Mouse (Mus musculus) kidney, adult 2 months (tissue): Measurements from ENCODE around the gene Zfhx2. TPM values are rescaled to one million over a fixed set of nuclear protein-coding genes. Genes with fewer than 3 reads are reported as not detected.

Source experiments
- DNase-seq: peaks from one replicate; pipeline ENCODE4 v3.0.0; 2021
- H3K27ac ChIP-seq: fragments of 200-500 bp; 2 replicates; pipeline ENCODE4 v1.5.1; 2012; ENCODE audit warnings: low read depth, low read length, control low read depth, inconsistent platforms; ENCODE audit not compliant: insufficient read depth
- H3K27me3 ChIP-seq: fragments of 200-500 bp; replicated peaks from 2 replicates; pipeline ENCODE4 v1.6.1; 2012; ENCODE audit warnings: mild to moderate bottlenecking, moderate library complexity, low read length, inconsistent platforms; ENCODE audit not compliant: control insufficient read depth, insufficient read depth
- H3K36me3 ChIP-seq: fragments of 200-500 bp; 2 replicates; pipeline ENCODE4 v1.6.1; 2012; ENCODE audit warnings: mild to moderate bottlenecking, moderate library complexity, low read length, inconsistent platforms; ENCODE audit not compliant: control insufficient read depth, insufficient read depth
- H3K4me1 ChIP-seq: fragments of 200-500 bp; 2 replicates; pipeline ENCODE4 v1.6.1; 2011; ENCODE audit warnings: low read length; ENCODE audit not compliant: control insufficient read depth, insufficient read depth
- H3K4me3 ChIP-seq: fragments of 200-500 bp; 2 replicates; pipeline ENCODE4 v1.5.1; 2011; ENCODE audit warnings: mild to moderate bottlenecking, low read depth, low read length, control low read depth; ENCODE audit not compliant: insufficient read depth
- CTCF ChIP-seq: fragments of 200-500 bp; conservative IDR thresholded peaks from 2 replicates; pipeline ENCODE4 v1.5.1; 2011; ENCODE audit warnings: low read depth, mild to moderate bottlenecking, control low read depth, low read length, moderate library complexity, mixed read lengths; ENCODE audit not compliant: insufficient read depth, insufficient read length
- POLR2A ChIP-seq: fragments of 200-500 bp; IDR thresholded peaks from one replicate; pipeline ENCODE4 v1.6.1; 2011; ENCODE audit warnings: low read depth, low read length, control low read depth
- WGBS: fragments of 180-500 bp; shearing (Covaris S2); methylation state at CpG from one replicate; pipeline ENCODE4 v1.1.7; 2018; 5-methylcytosine and 5-hydroxymethylcytosine counted together
- polyA plus RNA-seq: library from polyadenylated mRNA; depleted of rRNA; stranded (reverse); fragments of >200 nt; gene quantifications from 2 replicates; pipeline ENCODE4 v1.2.3, GENCODE M21; 2012

The Zfhx2 gene
- polyA plus RNA-seq, 1 experiment: 2.1 TPM

GRCm38 (mm10) chr14:55105836-55106809 lies 14.0 kb upstream of the Zfhx2 start, which contains the start of gene Ap1g2:
Ap1g2 (minus strand) TSS chr14:55106593.
- H3K36me3 ChIP-seq: no peaks in the 10 kb centered on the region
- H3K27ac ChIP-seq: peak within 1 kb of the TSS; percentile 91
- 1% methylated on average over 39 of the region's 39 CpGs for WGBS
- H3K27me3 ChIP-seq: no peaks in the 10 kb centered on the region
- H3K4me1 ChIP-seq: no peaks in the 10 kb centered on the region
- DNase-seq: peak; percentile 92
- TF ChIP-seq POLR2A (peak; percentile 56), CTCF (0 out of 2 replicates have a peak, but pooled peaks have one; percentile 4)
- peak within 1 kb of the TSS; percentile 74 for H3K4me3 ChIP-seq

- no peak overlapping the region for H3K27ac ChIP-seq
- 23% methylated on average over 7 of the region's 7 CpGs for WGBS
- no peaks in the 10 kb centered on the region for H3K4me1 ChIP-seq
- no peaks in the 10 kb centered on the region for H3K36me3 ChIP-seq
- H3K4me3 ChIP-seq: no peak overlapping the region
- no peaks in the 10 kb centered on the region for H3K27me3 ChIP-seq
- no peak for TF ChIP-seq CTCF
- no peak for TF ChIP-seq POLR2A
- no peak for DNase-seq
These were observed 13.3 kb upstream of the Zfhx2 start for GRCm38 (mm10) chr14:55105386-55105785.

- Histone ChIP-seq H3K27ac (no peak overlapping the region), H3K27me3 (no peaks in the 10 kb centered on the region), H3K36me3 (no peaks in the 10 kb centered on the region), H3K4me1 (no peaks in the 10 kb centered on the region), H3K4me3 (no peak overlapping the region)
- DNase-seq: no peak
- no peak for TF ChIP-seq CTCF
- WGBS: 91% methylated on average over 18 of the region's 18 CpGs
These were observed 12.2 kb upstream of the Zfhx2 start for GRCm38 (mm10) chr14:55104365-55104764.

GRCm38 (mm10) chr14:55102253-55102785 lies 10.2 kb upstream of the Zfhx2 start:
- H3K36me3 ChIP-seq: no peaks in the 10 kb centered on the region
- TF ChIP-seq CTCF: no peak
- no peak for TF ChIP-seq POLR2A
- no peaks in the 10 kb centered on the region for H3K4me1 ChIP-seq
- no peaks in the 10 kb centered on the region for H3K27me3 ChIP-seq
- H3K27ac ChIP-seq: no peak overlapping the region
- 81% methylated on average over 15 of the region's 15 CpGs for WGBS
- DNase-seq: no peak
- no peak overlapping the region for H3K4me3 ChIP-seq

GRCm38 (mm10) chr14:55101592-55101991 lies 9.5 kb upstream of the Zfhx2 start:
- Histone ChIP-seq H3K27me3 (no peaks in the 10 kb centered on the region), H3K27ac (no peak overlapping the region), H3K36me3 (no peaks in the 10 kb centered on the region), H3K4me1 (no peaks in the 10 kb centered on the region), H3K4me3 (no peak overlapping the region)
- DNase-seq: peak; percentile 63
- WGBS: 54% methylated on average over 4 of the region's 4 CpGs
- no peak for TF ChIP-seq POLR2A
- peak; percentile 70 for TF ChIP-seq CTCF

GRCm38 (mm10) chr14:55098067-55098466 lies 5.9 kb upstream of the Zfhx2 start:
- DNase-seq: peak; percentile 67
- 0 out of 2 replicates have a peak overlapping the region, but pooled peaks have one; percentile 14 for H3K27ac ChIP-seq
- peaks cover 7% of the 10 kb centered on the region; the same call in 1 of the 2 replicates for H3K4me1 ChIP-seq
- TF ChIP-seq CTCF (peak; percentile 70), POLR2A (no peak)
- 40% methylated on average over 4 of the region's 4 CpGs for WGBS
- H3K4me3 ChIP-seq: no peak overlapping the region
- H3K27me3 ChIP-seq: no peaks in the 10 kb centered on the region
- no peaks in the 10 kb centered on the region for H3K36me3 ChIP-seq

- Histone ChIP-seq H3K27me3 (no peaks in the 10 kb centered on the region), H3K4me1 (peaks cover 7% of the 10 kb centered on the region; the same call in 1 of the 2 replicates), H3K4me3 (no peak overlapping the region), H3K36me3 (no peaks in the 10 kb centered on the region), H3K27ac (0 out of 2 replicates have a peak overlapping the region, but pooled peaks have one; percentile 14)
- no peak for DNase-seq
- TF ChIP-seq CTCF (no peak), POLR2A (no peak)
- 64% methylated on average over 10 of the region's 10 CpGs for whole genome bisulfite sequencing
These were observed 5.5 kb upstream of the Zfhx2 start for GRCm38 (mm10) chr14:55097646-55098045.
